Mouse (Mus musculus): ENCODE measurements around the gene Gm20388.

- TF ChIP-seq CTCF (IDR thresholded peaks at IDR 0.05; ENCODE audit: insufficient read depth, low read depth, low read length) (no peak), POLR2A (IDR thresholded peaks at IDR 0.05; ENCODE audit: insufficient read depth, low read depth, low read length) (no peak)
Observed at GRCm38 (mm10) chr8:119978770-119979381, 68.2 kb downstream of the Gm20388 start.

Data from olfactory bulb, adult 2 months (tissue).